Mouse (Mus musculus): Measurements from ENCODE around the gene Snrpa. TPM values are rescaled to one million over a fixed set of nuclear protein-coding genes. Genes with fewer than 3 reads are reported as not detected.

Snrpa gene
- total RNA-seq, 1 experiment from 2014 or later: 95.9 TPM

GRCm38 (mm10) chr7:27219937-27220336 lies 23.9 kb upstream of the Snrpa start:
- no peak for ATAC-seq (replicated peaks in 1 of 2; ENCODE audit: insufficient read depth in 1 of 2, low FRiP score in 2 of 2, low TSS enrichment in 1 of 2, low read depth in 1 of 2, poor library complexity in 2 of 2, severe bottlenecking in 2 of 2)

GRCm38 (mm10) chr7:27218586-27218985 lies 22.5 kb upstream of the Snrpa start:
- no peak for ATAC-seq (replicated peaks in 1 of 2; ENCODE audit: insufficient read depth in 1 of 2, low FRiP score in 2 of 2, low TSS enrichment in 1 of 2, low read depth in 1 of 2, poor library complexity in 2 of 2, severe bottlenecking in 2 of 2)

GRCm38 (mm10) chr7:27212626-27213025 lies 16.6 kb upstream of the Snrpa start:
- no peak for ATAC-seq (replicated peaks in 1 of 2; ENCODE audit: insufficient read depth in 1 of 2, low FRiP score in 2 of 2, low TSS enrichment in 1 of 2, low read depth in 1 of 2, poor library complexity in 2 of 2, severe bottlenecking in 2 of 2)

GRCm38 (mm10) chr7:27203730-27204449 lies 7.8 kb upstream of the Snrpa start:
- no peak for ATAC-seq (replicated peaks in 1 of 2; ENCODE audit: insufficient read depth in 1 of 2, low FRiP score in 2 of 2, low TSS enrichment in 1 of 2, low read depth in 1 of 2, poor library complexity in 2 of 2, severe bottlenecking in 2 of 2)

- ATAC-seq (replicated peaks in 1 of 2; ENCODE audit: insufficient read depth in 1 of 2, low FRiP score in 2 of 2, low TSS enrichment in 1 of 2, low read depth in 1 of 2, poor library complexity in 2 of 2, severe bottlenecking in 2 of 2): no peak
Measured at GRCm38 (mm10) chr7:27198779-27199178, 2.7 kb upstream of the Snrpa start.

GRCm38 (mm10) chr7:27198355-27198754 lies 2.3 kb upstream of the Snrpa start:
- ATAC-seq (replicated peaks in 1 of 2; ENCODE audit: insufficient read depth in 1 of 2, low FRiP score in 2 of 2, low TSS enrichment in 1 of 2, low read depth in 1 of 2, poor library complexity in 2 of 2, severe bottlenecking in 2 of 2): no peak

- no peak for ATAC-seq (replicated peaks in 1 of 2; ENCODE audit: insufficient read depth in 1 of 2, low FRiP score in 2 of 2, low TSS enrichment in 1 of 2, low read depth in 1 of 2, poor library complexity in 2 of 2, severe bottlenecking in 2 of 2)
Measured at GRCm38 (mm10) chr7:27197634-27198033, 1.6 kb upstream of the Snrpa start.

- no peak for ATAC-seq (replicated peaks in 1 of 2; ENCODE audit: insufficient read depth in 1 of 2, low FRiP score in 2 of 2, low TSS enrichment in 1 of 2, low read depth in 1 of 2, poor library complexity in 2 of 2, severe bottlenecking in 2 of 2)
Measured at GRCm38 (mm10) chr7:27197136-27197535, 1.1 kb upstream of the Snrpa start.

- ATAC-seq (replicated peaks in 1 of 2; ENCODE audit: insufficient read depth in 1 of 2, low FRiP score in 2 of 2, low TSS enrichment in 1 of 2, low read depth in 1 of 2, poor library complexity in 2 of 2, severe bottlenecking in 2 of 2): no peak
Measured at GRCm38 (mm10) chr7:27193731-27194130, 2.3 kb downstream of the Snrpa start.

GRCm38 (mm10) chr7:27192434-27192833 lies 3.6 kb downstream of the Snrpa start:
- ATAC-seq (replicated peaks in 1 of 2; ENCODE audit: insufficient read depth in 1 of 2, low FRiP score in 2 of 2, low TSS enrichment in 1 of 2, low read depth in 1 of 2, poor library complexity in 2 of 2, severe bottlenecking in 2 of 2): no peak

GRCm38 (mm10) chr7:27189271-27189931 lies 6.7 kb downstream of the Snrpa start:
- no peak for ATAC-seq (replicated peaks in 1 of 2; ENCODE audit: insufficient read depth in 1 of 2, low FRiP score in 2 of 2, low TSS enrichment in 1 of 2, low read depth in 1 of 2, poor library complexity in 2 of 2, severe bottlenecking in 2 of 2)

- no peak for ATAC-seq (replicated peaks in 1 of 2; ENCODE audit: insufficient read depth in 1 of 2, low FRiP score in 2 of 2, low TSS enrichment in 1 of 2, low read depth in 1 of 2, poor library complexity in 2 of 2, severe bottlenecking in 2 of 2)
Measured at GRCm38 (mm10) chr7:27185986-27186385, 10.1 kb downstream of the Snrpa start.

- ATAC-seq (replicated peaks in 1 of 2; ENCODE audit: insufficient read depth in 1 of 2, low FRiP score in 2 of 2, low TSS enrichment in 1 of 2, low read depth in 1 of 2, poor library complexity in 2 of 2, severe bottlenecking in 2 of 2): peak; percentile 64 to 73; a peak in 3 of 4 replicates
Measured at GRCm38 (mm10) chr7:27184964-27185363, 11.1 kb downstream of the Snrpa start.

GRCm38 (mm10) chr7:27182498-27182897 lies 13.6 kb downstream of the Snrpa start:
- ATAC-seq (replicated peaks in 1 of 2; ENCODE audit: insufficient read depth in 1 of 2, low FRiP score in 2 of 2, low TSS enrichment in 1 of 2, low read depth in 1 of 2, poor library complexity in 2 of 2, severe bottlenecking in 2 of 2): no peak

GRCm38 (mm10) chr7:27180837-27181695 lies 15.0 kb downstream of the Snrpa start, which contains the start of the genes Gm21983 and Mia:
TSS of gene Gm21983 (minus strand) at chr7:27181086.
TSS of gene Mia (minus strand) at chr7:27181157.
- no peak for ATAC-seq (replicated peaks in 1 of 2; ENCODE audit: insufficient read depth in 1 of 2, low FRiP score in 2 of 2, low TSS enrichment in 1 of 2, low read depth in 1 of 2, poor library complexity in 2 of 2, severe bottlenecking in 2 of 2)

GRCm38 (mm10) chr7:27180036-27180435 lies 16.0 kb downstream of the Snrpa start:
- ATAC-seq (replicated peaks in 1 of 2; ENCODE audit: insufficient read depth in 1 of 2, low FRiP score in 2 of 2, low TSS enrichment in 1 of 2, low read depth in 1 of 2, poor library complexity in 2 of 2, severe bottlenecking in 2 of 2): no peak

GRCm38 (mm10) chr7:27179217-27179918 lies 16.7 kb downstream of the Snrpa start:
- ATAC-seq (replicated peaks in 1 of 2; ENCODE audit: insufficient read depth in 1 of 2, low FRiP score in 2 of 2, low TSS enrichment in 1 of 2, low read depth in 1 of 2, poor library complexity in 2 of 2, severe bottlenecking in 2 of 2): 0 out of 4 replicates have a peak, but pooled peaks of 1 of the 2 experiments have one; percentile 0

Data from hematopoietic stem cell, adult 5-6 weeks (primary cell).